Mouse (Mus musculus): ENCODE results near the gene Ccdc82. TPM values are rescaled to one million over a fixed set of nuclear protein-coding genes. Genes with fewer than 3 reads are reported as not detected.

Ccdc82 gene
- total RNA-seq, 2 experiments from 2014 or later = 27.7 to 32.6 TPM

DNA sequence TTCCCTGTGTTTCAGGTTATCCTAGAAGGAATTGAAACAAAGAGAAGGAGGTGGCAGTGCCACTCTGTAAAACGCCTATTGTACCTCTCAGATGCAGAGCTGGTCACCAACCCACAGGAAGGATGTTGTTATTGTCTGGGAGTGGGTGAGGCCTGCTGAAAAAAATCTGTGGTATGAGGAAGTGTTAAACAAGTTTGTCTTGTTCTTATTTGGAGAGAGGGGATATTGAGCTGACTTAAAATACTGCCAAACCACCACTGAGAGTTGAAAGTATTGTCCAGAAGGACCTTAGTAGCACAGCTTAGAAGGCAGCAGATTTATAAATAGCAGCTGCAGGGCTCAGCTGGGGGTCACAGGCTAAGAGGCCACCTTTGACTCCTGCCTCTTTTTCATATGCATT lies 76.9 kb downstream of the Ccdc82 start:
- ATAC-seq (replicated peaks; ENCODE audit: low FRiP score, poor library complexity, severe bottlenecking) = no peak

Other genes starting within 250 kb of the Ccdc82 start
- 5.2 and 8.6 TPM in 2 replicates for gene Jrkl, start 1.1 kb upstream of the Ccdc82 start, total RNA-seq (2015; ENCODE audit: low replicate concordance)
- 6.2 and 6.4 TPM in 2 replicates for gene Jrkl, start 1.1 kb upstream of the Ccdc82 start, total RNA-seq (2017; ENCODE audit: low replicate concordance)
- 0.63 TPM in 1 of 2 replicates, not detected in the other for gene Maml2, start 51.0 kb downstream of the Ccdc82 start, total RNA-seq (2015; ENCODE audit: low replicate concordance)
- gene Maml2, start 51.0 kb downstream of the Ccdc82 start, total RNA-seq (2017; ENCODE audit: low replicate concordance) = under 0.01 and 0.70 TPM in 2 replicates
- gene Gm17571, start 199.8 kb downstream of the Ccdc82 start, total RNA-seq (2015; ENCODE audit: low replicate concordance) = not detected in 2 replicates
- gene Gm17571, start 199.8 kb downstream of the Ccdc82 start, total RNA-seq (2017; ENCODE audit: low replicate concordance) = not detected in 2 replicates